Mouse (Mus musculus) CH12.LX (cell line): ENCODE results near the gene Qrich1. TPM values are rescaled to one million over a fixed set of nuclear protein-coding genes. Genes with fewer than 3 reads are reported as not detected.
A peak's percentile ranks its signal among the peaks of the same experiment; 100 is the strongest.

Experiments
- DNase-seq: peaks from one replicate; pipeline ENCODE4 v3.0.0-alpha.2; 2013; ENCODE audit errors: extremely low read depth
- H3K27ac ChIP-seq: 2 replicates; pipeline ENCODE4 v1.5.1; 2012; ENCODE audit warnings: low read depth, mild to moderate bottlenecking, control low read depth, moderate library complexity; ENCODE audit not compliant: insufficient read depth
- H3K27me3 ChIP-seq: replicated peaks from 2 replicates; pipeline ENCODE3; 2012; ENCODE audit warnings: inconsistent platforms
- H3K36me3 ChIP-seq, 2 experiments: replicated peaks in 1 of 2; 2 replicates each; pipeline versions ENCODE3 to v1.6.1; 2012; ENCODE audit warnings: inconsistent platforms in 1 of 2, low read length in 1 of 2, mild to moderate bottlenecking in 1 of 2, mixed read lengths in 1 of 2, moderate library complexity in 1 of 2; ENCODE audit not compliant: control insufficient read depth in 1 of 2, insufficient read depth in 1 of 2
- H3K4me1 ChIP-seq, 2 experiments: 2 replicates each; pipeline ENCODE4 v1.6.1; 2012; ENCODE audit warnings: inconsistent platforms in 1 of 2, moderate library complexity in 1 of 2; ENCODE audit not compliant: insufficient read depth in 2 of 2, control insufficient read depth in 1 of 2
- H3K4me2 ChIP-seq: 2 replicates; pipeline ENCODE4 v1.6.1; 2012; ENCODE audit warnings: low read depth, mild to moderate bottlenecking, control low read depth; ENCODE audit not compliant: poor library complexity, insufficient read depth, severe bottlenecking
- H3K4me3 ChIP-seq, 3 experiments: fragments of 150-350 bp in 1 of 3; sonication (generic) in 1 of 3; replicated peaks in 1 of 3; 2 replicates each; pipeline versions ENCODE3 to v1.5.1; 2011 to 2012; ENCODE audit warnings: low read depth in 2 of 3, low read length in 2 of 3, mild to moderate bottlenecking in 2 of 3, moderate library complexity in 2 of 3, control low read depth in 1 of 3, improper control_type of control experiment in 1 of 3, inconsistent platforms in 1 of 3, mixed read lengths in 1 of 3; ENCODE audit not compliant: poor library complexity in 1 of 3
- H3K79me2 ChIP-seq: replicated peaks from 2 replicates; pipeline ENCODE4 v1.6.1; 2012; ENCODE audit warnings: mild to moderate bottlenecking, moderate library complexity; ENCODE audit not compliant: control insufficient read depth, poor library complexity, insufficient read depth, severe bottlenecking; ENCODE audit errors: extremely low read depth
- H3K9ac ChIP-seq: 2 replicates; pipeline ENCODE4 v1.6.1; 2012; ENCODE audit warnings: low read depth, mild to moderate bottlenecking, control low read depth, moderate library complexity; ENCODE audit not compliant: insufficient read depth
- H3K9me3 ChIP-seq: replicated peaks from 2 replicates; pipeline ENCODE3; 2012; ENCODE audit warnings: low read length, inconsistent platforms, mixed read lengths
- BHLHE40 ChIP-seq: IDR thresholded peaks from 2 replicates; pipeline ENCODE4 v1.6.1; 2011; ENCODE audit warnings: mild to moderate bottlenecking, low read depth, low read length, improper control_type of control experiment
- CHD1 ChIP-seq: IDR thresholded peaks from 2 replicates; pipeline ENCODE4 v1.6.1; 2012; ENCODE audit warnings: low read depth, low read length, improper control_type of control experiment, inconsistent platforms
- CHD2 ChIP-seq: IDR thresholded peaks from 2 replicates; pipeline ENCODE4 v1.6.1; 2011; ENCODE audit warnings: low read length, improper control_type of control experiment
- CTCF ChIP-seq, 2 experiments: IDR thresholded peaks in 1 of 2; conservative IDR thresholded peaks in 1 of 2; 2 replicates each; pipeline ENCODE4 v1.5.1; 2011 to 2012; ENCODE audit warnings: low read depth in 2 of 2, low read length in 2 of 2, improper control_type of control experiment in 1 of 2, inconsistent platforms in 1 of 2, mild to moderate bottlenecking in 1 of 2, moderate library complexity in 1 of 2
- E2F4 ChIP-seq: IDR thresholded peaks from 2 replicates; pipeline ENCODE4 v1.6.1; 2011; ENCODE audit warnings: low read depth, low read length, improper control_type of control experiment; ENCODE audit not compliant: insufficient replicate concordance
- ELF1 ChIP-seq: IDR thresholded peaks from 2 replicates; pipeline ENCODE4 v1.6.1; 2014; ENCODE audit warnings: low read depth, mild to moderate bottlenecking, inconsistent platforms, low read length, improper control_type of control experiment
- EP300 ChIP-seq: IDR thresholded peaks from 2 replicates; pipeline ENCODE4 v1.6.1; 2011; ENCODE audit warnings: low read length, improper control_type of control experiment
- ETS1 ChIP-seq: conservative IDR thresholded peaks from 2 replicates; pipeline ENCODE4 v1.6.1; 2012; ENCODE audit warnings: low read depth, mild to moderate bottlenecking, inconsistent platforms, low read length, improper control_type of control experiment, moderate library complexity
- GABPA ChIP-seq: IDR thresholded peaks from 2 replicates; pipeline ENCODE4 v1.6.1; 2012; ENCODE audit warnings: low read depth, low read length, improper control_type of control experiment, inconsistent platforms; ENCODE audit not compliant: insufficient replicate concordance
- HCFC1 ChIP-seq: IDR thresholded peaks from 2 replicates; pipeline ENCODE4 v1.6.1; 2012; ENCODE audit warnings: low read depth, mild to moderate bottlenecking, inconsistent platforms, low read length, improper control_type of control experiment
- IRF4 ChIP-seq: IDR thresholded peaks from 2 replicates; pipeline ENCODE4 v1.6.1; 2014; ENCODE audit warnings: low read depth, mild to moderate bottlenecking, inconsistent platforms, low read length, improper control_type of control experiment
- JUN ChIP-seq: IDR thresholded peaks from 2 replicates; pipeline ENCODE4 v1.6.1; 2011; ENCODE audit warnings: low read depth, mild to moderate bottlenecking, low read length, improper control_type of control experiment, moderate library complexity; ENCODE audit not compliant: insufficient read depth
- JUND ChIP-seq: conservative IDR thresholded peaks from 2 replicates; pipeline ENCODE4 v1.6.1; 2011; ENCODE audit warnings: low read depth, low read length, improper control_type of control experiment
- KAT2A ChIP-seq: IDR thresholded peaks from 2 replicates; pipeline ENCODE4 v1.6.1; 2012; ENCODE audit warnings: low read length, improper control_type of control experiment, inconsistent platforms; ENCODE audit not compliant: insufficient replicate concordance
- MAFK ChIP-seq: IDR thresholded peaks from 2 replicates; pipeline ENCODE4 v1.6.1; 2011; ENCODE audit warnings: low read length, improper control_type of control experiment; ENCODE audit not compliant: insufficient replicate concordance
- MAX ChIP-seq: IDR thresholded peaks from 2 replicates; pipeline ENCODE4 v1.6.1; 2011; ENCODE audit warnings: low read length, improper control_type of control experiment
- MAZ ChIP-seq: IDR thresholded peaks from 2 replicates; pipeline ENCODE4 v1.6.1; 2012; ENCODE audit warnings: low read depth, mild to moderate bottlenecking, inconsistent platforms, low read length, improper control_type of control experiment, moderate library complexity
- MEF2A ChIP-seq: IDR thresholded peaks from 2 replicates; pipeline ENCODE4 v1.6.1; 2014; ENCODE audit warnings: low read depth, mild to moderate bottlenecking, inconsistent platforms, low read length, improper control_type of control experiment, borderline replicate concordance
- MXI1 ChIP-seq: IDR thresholded peaks from 2 replicates; pipeline ENCODE4 v1.6.1; 2011; ENCODE audit warnings: mild to moderate bottlenecking, low read depth, low read length, improper control_type of control experiment
- MYC ChIP-seq: IDR thresholded peaks from 2 replicates; pipeline ENCODE4 v1.6.1; 2011; ENCODE audit warnings: low read depth, mild to moderate bottlenecking, improper control_type of control experiment, low read length
- NELFE ChIP-seq: IDR thresholded peaks from 2 replicates; pipeline ENCODE4 v1.6.1; 2011; ENCODE audit warnings: low read depth, low read length, improper control_type of control experiment
- NRF1 ChIP-seq: IDR thresholded peaks from 2 replicates; pipeline ENCODE4 v1.6.1; 2014; ENCODE audit warnings: low read depth, mild to moderate bottlenecking, inconsistent platforms, low read length, improper control_type of control experiment, moderate library complexity
- PAX5 ChIP-seq: IDR thresholded peaks from 2 replicates; pipeline ENCODE4 v1.6.1; 2012; ENCODE audit warnings: low read length, inconsistent platforms, mixed read lengths
- POLR2A ChIP-seq: IDR thresholded peaks from 2 replicates; pipeline ENCODE4 v1.6.1; 2011; ENCODE audit warnings: low read depth, mild to moderate bottlenecking, improper control_type of control experiment, low read length
- POLR2AphosphoS2 ChIP-seq: IDR thresholded peaks from 2 replicates; pipeline ENCODE4 v1.6.1; 2011; ENCODE audit warnings: low read depth, low read length, improper control_type of control experiment
- RAD21 ChIP-seq: IDR thresholded peaks from 2 replicates; pipeline ENCODE4 v1.6.1; 2011; ENCODE audit warnings: low read depth, mild to moderate bottlenecking, low read length, improper control_type of control experiment, moderate library complexity
- RCOR1 ChIP-seq: conservative IDR thresholded peaks from 2 replicates; pipeline ENCODE4 v1.6.1; 2012; ENCODE audit warnings: low read depth, mild to moderate bottlenecking, inconsistent platforms, low read length, improper control_type of control experiment
- SIN3A ChIP-seq: IDR thresholded peaks from 2 replicates; pipeline ENCODE4 v1.6.1; 2012; ENCODE audit warnings: low read length, improper control_type of control experiment, inconsistent platforms
- SMC3 ChIP-seq: IDR thresholded peaks from 2 replicates; pipeline ENCODE4 v1.6.1; 2011; ENCODE audit warnings: low read depth, low read length, improper control_type of control experiment
- TBP ChIP-seq: conservative IDR thresholded peaks from 2 replicates; pipeline ENCODE4 v1.6.1; 2011; ENCODE audit warnings: low read depth, low read length, improper control_type of control experiment
- TCF12 ChIP-seq: IDR thresholded peaks from 2 replicates; pipeline ENCODE4 v1.6.1; 2014; ENCODE audit warnings: low read depth, mild to moderate bottlenecking, inconsistent platforms, low read length, improper control_type of control experiment
- UBTF ChIP-seq: IDR thresholded peaks from 2 replicates; pipeline ENCODE4 v1.6.1; 2012; ENCODE audit warnings: low read depth, mild to moderate bottlenecking, inconsistent platforms, low read length, improper control_type of control experiment, moderate library complexity
- USF1 ChIP-seq: IDR thresholded peaks from 2 replicates; pipeline ENCODE4 v1.6.1; 2014; ENCODE audit warnings: low read depth, mild to moderate bottlenecking, inconsistent platforms, low read length, improper control_type of control experiment
- USF2 ChIP-seq: conservative IDR thresholded peaks from 2 replicates; pipeline ENCODE4 v1.6.1; 2011; ENCODE audit warnings: low read depth, low read length, improper control_type of control experiment
- ZC3H11A ChIP-seq: IDR thresholded peaks from 2 replicates; pipeline ENCODE4 v1.6.1; 2012; ENCODE audit warnings: low read depth, mild to moderate bottlenecking, inconsistent platforms, low read length, improper control_type of control experiment
- ZKSCAN1 ChIP-seq: IDR thresholded peaks from 2 replicates; pipeline ENCODE4 v1.6.1; 2012; ENCODE audit warnings: low read depth, inconsistent platforms, low read length, improper control_type of control experiment, borderline replicate concordance
- ZMIZ1 ChIP-seq: IDR thresholded peaks from 2 replicates; pipeline ENCODE4 v1.6.1; 2012; ENCODE audit warnings: low read depth, mild to moderate bottlenecking, inconsistent platforms, low read length, improper control_type of control experiment
- ZNF384 ChIP-seq: IDR thresholded peaks from 2 replicates; pipeline ENCODE4 v1.6.1; 2012; ENCODE audit warnings: low read depth, low read length, improper control_type of control experiment, inconsistent platforms
- dilution Hi-C: fragments of 300-500 bp; cut with MboI; formaldehyde crosslinking; loops from 2 replicates; pipeline ENCODE4 v1.14.3; 2020; ENCODE audit warnings: low sequenced_read_pairs; ENCODE audit not compliant: extremely low pct_unique_long_range_greater_than_20kb, extremely low pct_ligation_motif_present
- in situ Hi-C: fragments of 300-500 bp; cut with MboI; formaldehyde crosslinking; loops from 3 replicates; pipeline ENCODE4 v1.14.3; 2019; ENCODE audit warnings: low sequenced_read_pairs, low pct_ligation_motif_present, low pct_unique_long_range_greater_than_20kb, mixed read lengths
- polyA plus RNA-seq: library from polyadenylated mRNA; unstranded; fragments of >175 nt; gene quantifications from 2 replicates; pipeline ENCODE4 v1.2.1, GENCODE M21; 2012; ENCODE audit warnings: low read depth; ENCODE audit not compliant: insufficient read length
- total RNA-seq, 2 experiments: library from RNA; depleted of rRNA; stranded (reverse); fragments of 300-350 nt in 1 of 2; fragments of >200 nt in 1 of 2; gene quantifications; 2 replicates each; pipeline ENCODE4 v1.2.3; 2012 to 2014

Qrich1 gene
- total and polyA plus RNA-seq, 3 experiments, result 72.1 to 117 (median 104) TPM

DNA sequence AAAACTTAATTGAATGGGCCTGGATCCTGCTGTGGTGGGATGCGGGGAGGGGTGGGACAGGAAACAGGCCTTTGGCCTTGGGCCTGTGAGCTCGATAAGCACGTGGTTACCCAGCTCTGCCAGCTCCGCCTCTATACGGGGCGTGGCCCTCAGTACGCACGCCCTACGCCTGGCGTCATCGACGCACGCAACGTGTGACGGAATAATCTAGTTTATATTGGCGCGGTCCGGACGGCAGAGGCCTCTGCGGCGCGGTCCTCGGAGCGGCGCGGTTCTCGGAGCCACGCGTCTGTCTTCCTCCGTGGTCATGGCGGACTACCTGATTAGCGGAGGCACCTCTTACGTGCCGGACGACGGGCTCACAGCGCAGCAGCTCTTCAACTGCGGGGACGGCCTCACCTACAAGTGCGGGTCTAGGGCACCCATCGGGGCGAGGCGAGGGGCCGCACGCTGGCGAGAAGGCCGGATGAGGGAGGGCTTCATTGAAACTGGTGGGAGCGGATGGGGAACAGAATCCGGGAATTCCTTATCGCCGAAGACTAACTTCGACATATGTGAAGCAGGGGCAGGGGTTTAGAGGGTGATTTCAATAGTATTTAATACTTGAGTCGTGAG is 43.7 kb downstream of the Qrich1 start, which contains the start of gene Impdh2:
Gene Impdh2, plus strand, starts transcription at position 60 of the 615 bp plus-strand sequence.
- no peaks in the 10 kb centered on the region for H3K27me3 ChIP-seq
- peaks cover 10 to 41% of the 10 kb centered on the region in 2 experiments for H3K4me1 ChIP-seq
- TF ChIP-seq NELFE (peak; percentile 93; the same call in 1 of the 2 replicates), NRF1 (peak; percentile 54), ZNF384 (no peak), HCFC1 (peak; percentile 66), E2F4 (no peak), TCF12 (peak; percentile 70), UBTF (no peak), MAZ (no peak), JUND (no peak), POLR2AphosphoS2 (peak; percentile 96), PAX5 (no peak), ZC3H11A (no peak), BHLHE40 (peak; percentile 36; the same call in 1 of the 2 replicates), MAX (peak; percentile 99), RCOR1 (no peak), USF1 (peak; percentile 64), ELF1 (no peak; the same call in 1 of the 2 replicates), TBP (peak; percentile 79), ZMIZ1 (peak; percentile 89), IRF4 (peak; percentile 48), SMC3 (no peak), CTCF (conservative IDR thresholded peaks at IDR 0.05 in 1 of 2, IDR thresholded peaks at IDR 0.05 in 1 of 2; ENCODE audit: low read depth in 2 of 2, low read length in 2 of 2) (no peak), GABPA (0 out of 2 replicates have a peak, but pooled peaks have one; percentile 8), MYC (peak; percentile 97), RAD21 (no peak), ZKSCAN1 (no peak), KAT2A (peak; percentile 57; the same call in 1 of the 2 replicates), USF2 (peak; percentile 58), MXI1 (peak; percentile 97), JUN (no peak), CHD1 (no peak), MEF2A (no peak; the same call in 1 of the 2 replicates), POLR2A (peak; percentile 97), MAFK (no peak), ETS1 (no peak), SIN3A (peak; percentile 85; the same call in 1 of the 2 replicates), EP300 (no peak), CHD2 (no peak)
- dilution Hi-C loops, result no loop called here
- peak within 1 kb of the TSS; percentile 79 for H3K9ac ChIP-seq
- H3K36me3 ChIP-seq, result peaks cover 62 to 79% of the 10 kb centered on the region in 2 experiments
- in situ Hi-C loops, result no loop called here
- no peaks in the 10 kb centered on the region for H3K9me3 ChIP-seq
- H3K4me2 ChIP-seq, result peak within 1 kb of the TSS; percentile 79
- H3K27ac ChIP-seq, result peak within 1 kb of the TSS; percentile 37; the same call in 1 of the 2 replicates
- H3K79me2 ChIP-seq, result peaks cover 20% of the 10 kb centered on the region
- H3K4me3 ChIP-seq, result peak within 1 kb of the TSS; percentile 79 to 99 (median 84)
- DNase-seq, result peak; percentile 97
